Mouse (Mus musculus) E14TG2a.4 (cell line): ENCODE data around the gene Olfr872.

Experiments
- H3K27me3 ChIP-seq: 2 replicates; pipeline ENCODE4 v1.6.1; 2014; ENCODE audit warnings: low read length, control low read depth; ENCODE audit not compliant: insufficient read depth
- H3K36me3 ChIP-seq: 2 replicates; pipeline ENCODE4 v1.6.1; 2014; ENCODE audit warnings: low read length, control low read depth; ENCODE audit not compliant: insufficient read depth
- H3K4me1 ChIP-seq: replicated peaks from 2 replicates; pipeline ENCODE4 v1.6.1; 2014; ENCODE audit warnings: low read depth, low read length, control low read depth
- H3K4me3 ChIP-seq: replicated peaks from 2 replicates; pipeline ENCODE4 v1.5.1; 2014; ENCODE audit warnings: mild to moderate bottlenecking, low read length
- H3K9me3 ChIP-seq: 2 replicates; pipeline ENCODE4 v1.6.1; 2014; ENCODE audit warnings: low read length, control low read depth
- NANOG ChIP-seq: IDR thresholded peaks from 2 replicates; pipeline ENCODE4 v1.6.1; 2014; ENCODE audit warnings: borderline replicate concordance, low read length, mixed read lengths
- POU5F1 ChIP-seq: IDR thresholded peaks from 2 replicates; pipeline ENCODE4 v1.6.1; 2014; ENCODE audit warnings: low read length, borderline replicate concordance

Gene Olfr872

DNA sequence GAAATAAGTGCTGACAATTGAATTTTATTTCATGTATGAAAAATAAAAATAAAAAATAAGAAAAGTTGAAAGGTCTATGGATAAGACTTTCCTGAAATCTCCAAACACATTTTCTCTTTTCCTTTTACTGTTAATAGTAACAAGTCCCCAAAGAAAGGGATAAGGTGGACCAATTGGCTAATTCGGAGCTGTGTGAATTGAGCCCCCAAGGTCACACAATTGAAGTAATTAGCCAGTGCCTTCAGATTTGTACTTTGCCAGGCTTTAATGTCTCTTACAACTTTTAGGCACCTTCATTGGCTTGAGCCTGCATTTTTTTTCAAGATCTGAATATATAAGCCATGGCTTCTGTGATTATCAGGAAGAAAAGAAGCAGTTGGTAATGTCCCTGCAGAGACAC, 61.3 kb downstream of the Olfr872 start, which contains the start of gene Olfr873:
TSS of gene Olfr873 (plus strand) at position 301 of the 400 bp plus-strand sequence.
- peaks cover 11% of the 10 kb centered on the region for H3K4me1 ChIP-seq
- H3K27me3 ChIP-seq, result no peaks in the 10 kb centered on the region
- no peak for TF ChIP-seq POU5F1
- no peak for TF ChIP-seq NANOG
- no peaks in the 10 kb centered on the region for H3K36me3 ChIP-seq
- no peak within 1 kb of the TSS for H3K4me3 ChIP-seq
- H3K9me3 ChIP-seq, result peaks cover 4% of the 10 kb centered on the region
